Mouse (Mus musculus) frontal cortex, adult 2 months (tissue): ENCODE results near the gene Inpp4b. TPM values are rescaled to one million over a fixed set of nuclear protein-coding genes. Genes with fewer than 3 reads are reported as not detected.
A peak's percentile ranks its signal among the peaks of the same experiment; 100 is the strongest.

Experiments used
- DNase-seq, 2 experiments: peaks; one replicate each; pipeline ENCODE4 v3.0.0; 2022; ENCODE audit warnings: low spot score in 1 of 2; ENCODE audit errors: extremely low spot score in 1 of 2
- polyA plus RNA-seq: library from polyadenylated mRNA; depleted of rRNA; stranded (reverse); fragments of >200 nt; gene quantifications from 2 replicates; pipeline ENCODE4 v1.2.3, GENCODE M21; 2012

The Inpp4b gene
- polyA plus RNA-seq, 1 experiment: 6.9 TPM

- DNase-seq: no peak
Observed at GRCm38 (mm10) chr8:81454830-81455229, 112.5 kb downstream of the Inpp4b start.

DNA sequence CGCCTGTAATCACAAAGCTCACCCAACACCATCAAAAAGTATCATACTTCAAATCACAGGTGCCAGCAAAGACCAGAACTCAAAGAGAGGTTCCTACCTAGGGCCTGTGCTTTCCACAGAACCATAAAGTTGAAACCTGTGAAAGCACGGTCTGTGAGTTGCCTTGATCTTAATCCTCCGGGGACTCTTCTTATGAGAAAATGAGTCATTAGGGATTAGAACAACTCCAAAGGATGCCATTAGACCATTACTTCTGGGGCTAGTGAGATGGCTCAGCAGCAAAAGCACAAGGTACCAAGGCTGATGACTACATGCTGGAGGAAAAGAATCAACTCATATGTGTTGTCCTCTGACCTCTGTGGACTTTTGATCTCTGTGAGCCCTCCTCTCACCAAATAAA lies 121.4 kb downstream of the Inpp4b start:
- no peak for DNase-seq

DNA sequence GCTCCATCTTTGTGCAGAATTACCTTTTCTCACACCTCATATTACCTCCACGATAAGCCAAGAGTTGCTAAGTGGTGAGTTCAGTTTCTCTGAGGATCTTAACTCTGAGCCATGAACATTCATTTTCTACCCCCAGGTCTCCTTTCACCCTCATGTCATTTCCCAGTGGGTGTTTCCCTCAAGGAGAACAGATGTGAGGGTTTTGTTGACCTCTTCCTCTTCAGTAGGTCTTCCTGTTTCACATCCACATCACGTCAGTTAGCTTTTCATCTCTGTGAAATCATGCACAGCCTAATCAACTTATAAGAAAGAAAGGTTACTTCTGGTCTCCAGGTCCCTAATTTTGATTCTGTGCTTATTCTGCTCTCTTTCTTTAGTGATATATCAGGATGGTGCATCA lies 124.4 kb downstream of the Inpp4b start:
- no peak for DNase-seq

DNA sequence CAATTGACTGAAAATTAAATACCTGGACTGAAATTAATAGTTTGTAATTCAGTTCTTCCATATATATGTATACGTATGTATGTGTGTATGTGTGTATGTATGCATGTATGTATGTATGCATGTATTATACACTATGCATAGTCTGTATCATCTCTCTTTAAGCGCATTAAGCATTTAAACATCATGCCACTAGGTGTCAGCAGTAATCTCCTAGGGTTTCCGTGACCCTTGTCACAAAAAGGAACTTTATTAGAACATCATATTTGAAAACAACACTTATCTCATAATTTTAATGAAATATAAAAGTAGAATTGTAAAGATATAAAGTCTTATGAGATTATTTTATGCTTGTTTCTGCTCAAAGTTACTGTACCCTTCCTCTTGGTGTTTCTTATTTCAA lies 136.3 kb downstream of the Inpp4b start:
- DNase-seq: peak in 1 of 2 experiments; percentile 49

- DNase-seq: no peak
Observed at GRCm38 (mm10) chr8:81483834-81484233, 141.5 kb downstream of the Inpp4b start.

GRCm38 (mm10) chr8:81485626-81486025 lies 143.3 kb downstream of the Inpp4b start:
- no peak for DNase-seq

GRCm38 (mm10) chr8:81489894-81490661 lies 147.7 kb downstream of the Inpp4b start:
- no peak for DNase-seq

GRCm38 (mm10) chr8:81491097-81491705 lies 148.8 kb downstream of the Inpp4b start:
- DNase-seq: no peak

DNA sequence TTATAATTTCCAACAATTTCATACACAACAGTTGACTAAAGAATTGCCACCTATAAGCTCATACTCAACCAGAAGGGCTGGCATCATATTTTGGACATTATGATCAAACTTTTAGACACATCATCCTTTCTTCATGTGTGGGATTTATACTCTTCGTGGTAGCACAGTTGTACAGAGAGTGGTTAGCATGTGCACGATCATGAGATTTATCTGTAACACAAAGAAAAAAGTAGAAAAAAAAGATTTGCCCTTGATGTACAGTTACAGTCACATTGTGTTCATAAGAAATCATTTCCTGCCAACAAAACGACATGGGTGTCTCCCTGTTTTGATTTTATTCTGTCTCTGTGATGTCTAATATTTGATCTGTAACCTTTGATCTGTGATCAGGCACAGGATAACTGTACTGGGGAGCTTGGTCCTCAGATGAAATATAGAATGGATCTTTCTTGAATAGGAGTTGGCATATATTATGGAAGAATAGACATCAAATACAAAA lies 149.4 kb downstream of the Inpp4b start:
- no peak for DNase-seq

DNA sequence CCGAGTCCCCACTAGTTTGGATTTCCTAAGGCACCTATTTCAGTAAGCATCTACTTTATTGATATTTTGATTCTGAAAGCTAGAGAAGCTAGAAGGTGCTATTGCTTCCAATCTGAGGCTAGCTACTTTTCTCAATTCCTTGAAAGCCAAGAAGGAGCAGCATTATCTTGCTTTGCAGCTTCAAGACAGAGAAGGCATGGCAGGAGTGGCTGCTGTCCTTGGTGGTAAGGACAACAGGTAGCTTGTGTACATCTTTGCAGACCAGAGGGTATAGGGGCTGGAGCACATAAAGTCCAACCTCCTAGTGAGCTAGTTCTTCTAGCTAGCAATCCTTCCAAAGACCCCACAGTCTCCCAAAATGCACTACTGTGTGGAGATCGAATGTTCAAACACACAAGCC lies 152.5 kb downstream of the Inpp4b start:
- DNase-seq: no peak

GRCm38 (mm10) chr8:81497646-81498045 lies 155.3 kb downstream of the Inpp4b start:
- no peak for DNase-seq

DNA sequence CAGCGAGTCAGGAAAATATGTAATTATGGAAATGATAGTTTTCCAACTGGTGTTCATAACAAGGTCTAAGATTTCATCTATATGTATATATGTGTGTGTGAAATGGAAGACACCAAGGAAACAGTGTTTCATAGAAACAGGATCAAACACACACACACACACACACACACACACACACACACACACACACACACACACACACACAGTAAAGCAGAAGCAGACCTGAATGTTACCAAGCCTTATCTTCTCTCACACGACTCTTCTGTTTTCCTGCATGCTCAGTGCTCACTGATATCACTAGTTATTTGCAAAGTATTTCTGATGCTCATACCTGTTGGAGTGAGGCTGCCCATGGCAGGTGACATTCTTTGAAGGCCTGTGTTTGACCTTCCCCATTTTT lies 159.9 kb downstream of the Inpp4b start:
- no peak for DNase-seq

DNA sequence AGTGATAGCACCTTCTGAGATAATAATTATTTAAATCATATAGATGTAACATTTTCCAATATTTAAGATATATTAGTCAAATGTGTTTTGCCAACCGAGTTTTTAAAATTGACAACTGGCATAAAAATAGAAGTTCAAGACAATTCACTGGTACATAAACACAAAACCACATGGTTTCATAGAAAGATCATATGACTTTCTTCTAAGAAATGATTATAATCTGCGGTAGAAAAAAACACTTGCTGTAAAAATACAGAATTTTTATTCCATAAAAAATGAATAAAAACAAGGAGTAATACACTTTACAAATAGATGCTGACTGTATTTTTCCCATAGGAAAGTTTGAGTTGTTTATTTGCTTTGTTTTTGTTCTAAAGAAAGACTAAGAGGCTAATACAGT lies 160.6 kb downstream of the Inpp4b start:
- DNase-seq: no peak

GRCm38 (mm10) chr8:81512826-81513225 lies 170.5 kb downstream of the Inpp4b start:
- no peak for DNase-seq

- no peak for DNase-seq
Observed at GRCm38 (mm10) chr8:81514425-81514824, 172.1 kb downstream of the Inpp4b start.

GRCm38 (mm10) chr8:81522085-81522484 lies 179.7 kb downstream of the Inpp4b start:
- no peak for DNase-seq

DNA sequence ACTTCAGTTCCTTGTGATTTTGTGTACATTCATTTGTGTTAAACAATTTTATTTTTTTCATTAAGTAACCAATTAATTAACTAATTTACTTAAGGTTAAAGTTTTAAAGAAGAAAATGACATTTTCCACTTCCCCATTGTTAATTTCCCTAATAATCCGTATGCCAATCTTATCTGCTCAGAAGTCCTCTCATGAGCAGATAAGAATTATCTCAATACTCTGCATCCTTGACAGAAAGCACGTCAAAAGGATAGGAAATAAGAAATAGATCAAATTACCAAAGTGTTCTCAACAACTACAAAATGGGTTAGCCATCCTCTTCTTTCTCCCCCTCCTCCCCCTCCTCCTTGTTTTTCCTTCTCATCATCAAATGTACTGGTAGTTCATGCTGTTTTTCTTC lies 182.2 kb downstream of the Inpp4b start:
- DNase-seq: no peak

GRCm38 (mm10) chr8:81527661-81528060 lies 185.3 kb downstream of the Inpp4b start:
- no peak for DNase-seq

DNA sequence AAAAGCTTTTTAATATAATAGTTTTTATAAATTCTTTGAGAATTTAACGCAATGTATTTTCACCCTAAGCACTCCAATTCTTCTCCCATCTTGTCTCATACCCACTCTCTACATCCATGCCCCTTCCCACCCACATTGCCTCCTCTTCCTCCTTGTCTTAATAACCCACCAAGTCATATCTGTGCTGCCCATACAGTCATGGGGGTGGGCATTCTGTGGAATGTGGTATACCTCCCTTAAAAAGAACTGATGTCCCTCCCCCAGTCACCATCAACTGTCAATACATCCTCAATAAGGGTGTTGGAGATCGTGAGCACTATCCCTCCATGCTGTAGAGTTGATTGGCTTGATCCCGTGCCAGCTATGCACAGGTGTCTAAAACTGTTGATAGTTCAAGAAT lies 196.0 kb downstream of the Inpp4b start:
- DNase-seq: no peak

- DNase-seq: no peak
Observed at GRCm38 (mm10) chr8:81558550-81558949, 216.2 kb downstream of the Inpp4b start.

- DNase-seq: no peak
Observed at GRCm38 (mm10) chr8:81562405-81562804, 220.0 kb downstream of the Inpp4b start.

DNA sequence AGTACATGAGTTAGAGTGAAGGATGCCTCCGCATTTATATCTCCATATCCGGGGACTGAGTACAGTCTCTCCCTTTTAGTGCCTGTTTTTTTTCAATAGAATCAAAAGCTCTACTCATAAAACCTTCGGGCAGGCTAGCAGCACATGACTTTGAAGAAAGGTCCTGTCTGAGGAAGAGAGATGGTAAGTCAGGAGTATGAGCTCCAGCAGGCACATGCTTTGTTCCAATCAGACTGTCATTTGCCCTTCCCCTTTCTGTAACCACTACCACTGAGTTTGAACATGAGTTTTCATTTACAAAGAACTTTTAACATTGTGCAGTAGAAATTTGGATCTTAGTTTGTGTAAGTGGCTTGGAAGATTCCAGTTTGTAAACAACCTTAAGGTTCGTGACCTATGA lies 223.1 kb downstream of the Inpp4b start:
- no peak for DNase-seq
